Mouse (Mus musculus) heart, postnatal 0 days (tissue): ENCODE results near the gene Kcnk5.

Experiments used
- CTCF ChIP-seq: IDR thresholded peaks from 2 replicates; pipeline ENCODE4 v1.5.1; 2016; ENCODE audit warnings: antibody characterized with exemption, control low read depth, low read depth
- EP300 ChIP-seq: IDR thresholded peaks from 2 replicates; pipeline ENCODE4 v1.6.1; 2016; ENCODE audit warnings: antibody characterized with exemption, low read depth

- no peak for TF ChIP-seq EP300
- TF ChIP-seq CTCF: no peak
Measured at GRCm38 (mm10) chr14:20205747-20206146, 24.1 kb upstream of the Kcnk5 start.
